Mouse (Mus musculus) layer of hippocampus, adult 9-10 months (tissue): ENCODE measurements around the gene Adgrl3.

Experiments
- DNase-seq: peaks from one replicate; pipeline ENCODE4 v3.0.0; 2022; ENCODE audit warnings: low spot score

Gene Adgrl3

GRCm38 (mm10) chr5:81566577-81566976, 546.6 kb downstream of the Adgrl3 start:
- no peak for DNase-seq

- DNase-seq, result no peak
Observed at GRCm38 (mm10) chr5:81568743-81569142, 548.8 kb downstream of the Adgrl3 start.

- no peak for DNase-seq
Observed at GRCm38 (mm10) chr5:81582886-81583285, 562.9 kb downstream of the Adgrl3 start.

- DNase-seq, result no peak
Observed at GRCm38 (mm10) chr5:81583425-81583824, 563.5 kb downstream of the Adgrl3 start.

- no peak for DNase-seq
Observed at GRCm38 (mm10) chr5:81584945-81585344, 565.0 kb downstream of the Adgrl3 start.

- no peak for DNase-seq
Observed at GRCm38 (mm10) chr5:81590005-81590694, 570.2 kb downstream of the Adgrl3 start.

- no peak for DNase-seq
Observed at GRCm38 (mm10) chr5:81591481-81591880, 571.5 kb downstream of the Adgrl3 start.

- no peak for DNase-seq
Observed at GRCm38 (mm10) chr5:81593396-81593995, 573.6 kb downstream of the Adgrl3 start.

GRCm38 (mm10) chr5:81598041-81598440, 578.1 kb downstream of the Adgrl3 start:
- no peak for DNase-seq

- DNase-seq, result no peak
Observed at GRCm38 (mm10) chr5:81602889-81603288, 583.0 kb downstream of the Adgrl3 start.

GRCm38 (mm10) chr5:81605646-81606045, 585.7 kb downstream of the Adgrl3 start:
- DNase-seq, result no peak

GRCm38 (mm10) chr5:81610223-81610622, 590.3 kb downstream of the Adgrl3 start:
- DNase-seq, result no peak

- DNase-seq, result no peak
Observed at GRCm38 (mm10) chr5:81614674-81615073, 594.7 kb downstream of the Adgrl3 start.

- DNase-seq, result no peak
Observed at GRCm38 (mm10) chr5:81621106-81621505, 601.2 kb downstream of the Adgrl3 start.

- no peak for DNase-seq
Observed at GRCm38 (mm10) chr5:81621715-81622114, 601.8 kb downstream of the Adgrl3 start.

GRCm38 (mm10) chr5:81623846-81624245, 603.9 kb downstream of the Adgrl3 start:
- DNase-seq, result no peak

GRCm38 (mm10) chr5:81636169-81636568, 616.2 kb downstream of the Adgrl3 start:
- no peak for DNase-seq

- no peak for DNase-seq
Observed at GRCm38 (mm10) chr5:81638422-81638821, 618.5 kb downstream of the Adgrl3 start.

- no peak for DNase-seq
Observed at GRCm38 (mm10) chr5:81640118-81640517, 620.2 kb downstream of the Adgrl3 start.

GRCm38 (mm10) chr5:81645557-81645956, 625.6 kb downstream of the Adgrl3 start:
- no peak for DNase-seq

GRCm38 (mm10) chr5:81653941-81654340, 634.0 kb downstream of the Adgrl3 start:
- no peak for DNase-seq

- DNase-seq, result no peak
Observed at GRCm38 (mm10) chr5:81661611-81662390, 641.9 kb downstream of the Adgrl3 start.

- DNase-seq, result no peak
Observed at GRCm38 (mm10) chr5:81671025-81671424, 651.1 kb downstream of the Adgrl3 start.
